Mouse (Mus musculus) embryo, embryonic 10 days (tissue): ENCODE measurements around the gene Noct.
"Not testable (repeated sequence)": the region's sequence is repeated elsewhere in the genome, so short reads cannot be mapped to it uniquely, and the experiment has no call there.

Experiments used
- DNase-seq: peaks from one replicate; pipeline ENCODE4 v3.0.0-alpha.2; 2015; ENCODE audit warnings: low spot score

Gene Noct

DNA sequence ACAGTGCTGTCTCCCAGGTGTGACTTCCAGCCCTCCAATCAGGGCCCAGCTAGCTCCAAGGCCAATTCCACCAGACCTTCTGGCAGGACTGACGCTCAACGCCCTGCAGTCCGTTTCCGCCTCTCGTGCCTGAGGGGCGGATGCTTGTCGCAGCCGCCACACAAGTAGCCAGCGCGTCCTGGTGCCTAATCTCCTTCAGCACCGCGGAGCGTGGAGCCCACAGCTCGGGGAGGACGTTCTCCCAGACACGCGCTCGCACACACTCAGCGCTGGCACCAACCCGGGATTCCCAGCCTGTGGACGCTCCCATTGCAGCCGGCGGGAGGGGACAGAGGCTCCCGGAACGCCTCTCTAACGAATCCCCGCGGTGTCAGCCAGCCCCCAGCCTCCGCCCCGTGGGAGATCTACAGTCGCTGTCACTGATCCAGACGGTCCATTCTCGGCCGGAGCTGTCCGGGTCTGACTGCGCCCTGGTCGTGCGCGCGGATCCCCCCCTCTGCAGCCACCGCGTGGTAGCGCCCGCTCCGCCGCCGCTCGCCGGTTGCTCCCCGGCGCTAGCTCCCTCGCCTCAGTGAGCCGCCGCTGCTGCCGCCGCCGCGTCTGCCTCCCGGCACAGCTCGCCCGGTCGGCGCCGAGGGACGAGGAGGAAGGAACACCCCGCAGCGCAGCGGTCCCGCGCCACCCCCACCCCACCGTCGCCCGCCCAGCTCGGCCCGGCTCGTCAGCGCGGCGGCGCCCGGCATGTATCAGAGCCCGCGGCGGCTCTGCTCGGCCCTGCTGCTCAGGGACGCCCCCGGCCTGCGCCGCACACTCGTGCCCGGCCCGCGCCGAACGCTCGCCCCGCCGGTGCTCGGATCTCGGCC is at the start of gene Noct:
Gene Noct, plus strand, starts transcription at position 85 of the 863 bp plus-strand sequence.
- DNase-seq = peak; percentile 90

DNA sequence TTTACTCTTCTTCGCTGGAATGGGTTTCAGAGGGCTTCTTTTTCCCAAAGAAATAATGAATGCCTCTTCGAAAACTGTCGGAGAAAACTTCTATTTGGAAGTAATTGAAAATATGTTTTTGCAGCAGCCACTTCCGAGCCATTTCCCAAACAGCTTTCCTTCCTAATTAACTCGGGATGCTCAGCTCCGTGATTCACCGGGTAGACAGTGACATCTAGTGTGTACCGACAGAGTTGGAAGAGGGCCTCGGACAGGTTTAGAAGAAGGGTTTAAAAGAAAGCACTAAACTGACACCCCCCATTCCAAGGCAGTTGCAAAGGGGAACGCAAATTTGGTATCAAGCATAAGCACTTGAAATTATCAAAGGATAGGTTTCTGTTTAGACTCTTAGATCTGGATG is 46.1 kb upstream of the Noct start:
- peak; percentile 51 for DNase-seq

GRCm38 (mm10) chr3:51179460-51180146 is 44.6 kb upstream of the Noct start:
- no peak for DNase-seq

DNA sequence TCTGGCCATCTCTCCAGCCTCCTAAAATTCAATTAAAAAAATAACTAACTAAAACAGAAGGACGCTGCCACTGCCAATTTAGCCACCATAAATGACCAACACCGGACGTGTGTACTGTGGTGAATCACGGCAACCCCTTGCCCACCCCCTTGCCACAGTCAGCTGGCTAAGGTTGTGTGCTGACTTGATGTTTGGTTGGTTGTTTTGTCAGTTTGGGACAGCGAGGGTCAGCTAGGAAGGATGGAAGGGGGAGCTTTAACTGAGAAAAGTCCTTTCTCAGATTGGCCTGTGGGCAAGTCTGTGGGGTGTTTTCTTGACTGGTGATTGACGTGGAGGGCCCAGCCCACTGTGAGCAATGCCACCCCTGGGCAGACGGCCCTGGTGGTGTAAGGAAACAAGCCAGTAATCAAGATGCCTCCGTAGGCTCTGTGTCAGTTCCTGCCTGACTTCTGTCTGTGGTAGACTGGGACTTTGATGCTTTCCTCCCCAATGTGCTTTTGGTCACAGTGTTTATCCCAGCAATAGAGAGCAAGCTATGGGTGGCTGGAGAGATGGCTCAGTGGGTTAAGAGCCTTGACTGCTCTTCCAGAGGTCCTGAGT is 43.8 kb upstream of the Noct start:
- no peak for DNase-seq

GRCm38 (mm10) chr3:51182455-51182854 is 41.8 kb upstream of the Noct start:
- DNase-seq = no peak

GRCm38 (mm10) chr3:51183508-51183907 is 40.7 kb upstream of the Noct start:
- not testable (repeated sequence) for DNase-seq

DNA sequence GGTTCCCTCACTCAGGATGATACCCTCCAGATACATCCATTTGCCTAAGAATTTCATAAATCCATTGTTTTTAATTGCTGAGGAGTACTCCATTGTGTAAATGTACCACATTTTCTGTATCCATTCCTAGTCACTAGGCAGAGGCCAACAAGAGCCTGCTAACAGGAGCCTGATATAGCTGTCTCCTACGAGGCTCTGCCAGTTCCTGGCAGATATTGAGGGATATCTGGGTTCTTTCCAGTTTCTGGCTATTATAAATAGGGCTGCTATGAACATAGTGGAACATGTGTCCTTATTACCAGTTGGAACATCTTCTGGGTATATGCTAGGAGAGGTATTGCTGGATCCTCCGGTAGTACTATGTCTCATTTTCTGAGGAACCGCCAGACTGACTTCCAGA is 40.3 kb upstream of the Noct start:
- DNase-seq = not testable (repeated sequence)

- no peak for DNase-seq
Measured at GRCm38 (mm10) chr3:51184715-51185114, 39.5 kb upstream of the Noct start.

DNA sequence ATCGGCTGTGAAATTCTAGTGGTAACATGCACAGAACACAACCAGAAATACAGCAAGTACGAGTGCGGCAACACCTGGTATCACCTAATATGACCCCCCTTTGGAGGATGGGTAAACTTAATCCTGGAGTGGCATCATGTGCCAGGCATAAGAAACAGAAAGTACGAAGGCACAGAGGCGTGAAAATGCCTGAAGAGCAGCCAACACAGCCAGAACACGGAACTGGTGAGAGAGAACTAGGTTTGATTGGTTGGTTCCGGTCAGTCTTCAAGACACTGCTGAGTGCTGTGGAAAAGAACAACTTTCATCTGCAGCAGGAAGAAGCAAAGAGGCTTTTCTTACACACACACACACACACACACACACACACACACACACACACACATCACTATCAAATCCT is 38.8 kb upstream of the Noct start:
- DNase-seq = no peak

DNA sequence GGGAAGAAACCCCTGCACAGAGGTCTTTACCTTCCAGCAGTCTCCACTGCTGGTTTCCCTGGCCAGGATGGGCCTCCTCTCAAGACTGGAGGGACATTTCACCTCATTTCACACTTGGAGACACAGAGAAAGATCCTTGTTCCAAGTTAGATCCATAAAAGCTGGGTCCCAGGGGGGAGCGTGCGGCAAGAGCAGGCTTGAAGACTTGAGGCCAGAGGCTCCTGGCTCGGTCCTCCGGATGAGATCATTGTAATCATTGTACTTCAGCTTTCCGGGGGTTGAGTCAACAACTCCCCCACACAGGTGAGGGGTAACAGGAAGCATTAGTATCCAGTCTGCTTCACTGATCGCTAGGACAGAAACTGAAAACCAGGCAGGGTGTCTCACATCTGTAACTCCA is 30.2 kb upstream of the Noct start:
- no peak for DNase-seq

- DNase-seq = no peak
Measured at GRCm38 (mm10) chr3:51195321-51195720, 28.9 kb upstream of the Noct start.

GRCm38 (mm10) chr3:51195736-51196135 is 28.5 kb upstream of the Noct start:
- peak; percentile 57 for DNase-seq

DNA sequence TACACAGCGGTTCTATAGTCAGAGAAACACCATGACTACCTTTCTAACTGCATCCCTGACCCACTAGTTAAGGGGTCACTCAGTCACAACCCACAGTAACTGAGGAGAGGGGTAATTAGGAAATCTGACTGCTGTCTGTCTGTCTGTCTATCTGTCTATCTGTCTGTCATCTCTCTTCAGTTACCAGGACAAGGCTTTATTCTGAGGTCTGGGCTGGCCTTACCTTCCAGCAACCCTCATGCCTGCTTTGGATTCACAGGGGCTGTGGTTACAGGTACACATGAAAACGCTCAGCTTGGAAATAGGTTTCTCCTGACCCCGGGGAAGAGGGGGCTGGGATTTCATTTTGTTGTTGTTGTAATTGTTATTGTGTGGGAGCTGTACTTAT is 27.5 kb upstream of the Noct start:
- no peak for DNase-seq

DNA sequence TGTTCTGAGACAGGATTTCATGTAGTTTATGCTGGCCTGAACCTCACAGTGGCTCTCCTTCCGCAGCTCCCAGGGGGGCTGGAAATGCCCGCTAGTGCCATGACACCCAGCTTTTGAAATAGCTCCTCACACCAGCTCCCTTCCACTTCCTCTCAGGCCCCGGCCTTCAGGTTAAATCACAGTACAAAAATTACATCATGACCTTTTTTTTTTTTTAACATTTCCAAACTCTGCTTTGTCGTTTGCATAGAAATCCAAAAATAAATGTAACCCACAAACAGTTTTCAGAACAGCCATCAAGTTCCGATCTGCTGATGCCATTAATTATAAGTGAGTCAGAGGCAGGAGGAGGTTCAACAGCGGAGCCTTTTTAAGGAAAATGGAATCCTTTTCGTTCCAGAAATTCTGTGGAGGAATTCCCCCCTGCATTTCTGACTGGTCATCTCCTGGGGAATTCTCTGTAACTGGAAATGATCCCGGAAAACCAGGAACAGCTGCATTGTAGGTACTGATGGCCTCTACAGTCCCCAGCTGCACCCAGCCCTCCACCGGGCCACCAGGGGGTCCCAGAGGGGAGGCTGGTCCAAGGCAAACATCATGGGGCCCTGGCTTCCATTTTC is 27.0 kb upstream of the Noct start:
- DNase-seq = no peak

DNA sequence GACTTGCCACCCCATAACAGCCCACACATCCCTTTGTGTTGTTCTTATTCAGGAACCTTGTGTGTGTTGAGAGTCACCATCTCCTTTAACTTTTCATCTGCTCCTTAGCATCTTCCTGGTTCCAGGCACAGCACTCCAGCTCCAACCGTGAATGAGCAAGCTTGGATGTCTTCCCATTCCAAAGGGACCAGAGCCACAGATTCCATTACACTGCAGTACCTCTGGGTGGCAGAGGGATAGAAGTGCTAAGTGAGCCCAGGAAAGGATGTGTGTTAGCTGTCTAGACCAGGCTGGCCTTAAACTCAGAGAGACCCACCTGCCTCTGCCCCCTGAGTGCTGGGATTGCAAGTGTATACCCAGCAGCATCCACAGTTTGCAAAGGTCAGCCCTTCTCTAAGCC is 26.0 kb upstream of the Noct start:
- no peak for DNase-seq

GRCm38 (mm10) chr3:51199130-51199529 is 25.1 kb upstream of the Noct start:
- DNase-seq = no peak

GRCm38 (mm10) chr3:51200311-51200710 is 23.9 kb upstream of the Noct start:
- no peak for DNase-seq

GRCm38 (mm10) chr3:51200894-51201293 is 23.4 kb upstream of the Noct start:
- DNase-seq = no peak

DNA sequence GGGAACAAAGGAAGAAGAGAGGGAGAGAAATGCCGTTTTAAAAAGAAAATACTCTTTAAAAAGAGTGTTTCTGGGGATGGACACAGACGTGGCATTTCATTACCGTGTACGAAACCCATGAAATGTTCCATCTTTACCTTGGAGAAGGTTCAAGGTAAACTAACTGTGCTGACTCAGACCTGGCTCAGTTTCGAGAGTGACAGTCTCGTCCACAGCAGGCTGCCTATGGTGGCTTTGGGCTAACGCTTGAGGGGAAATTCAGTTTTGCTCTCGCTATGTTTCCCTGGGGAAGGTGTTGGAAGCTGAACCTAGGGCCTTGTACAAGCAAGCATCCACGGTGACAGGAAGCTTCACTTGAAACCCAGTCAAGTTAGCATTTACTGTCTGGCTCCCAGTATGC is 22.3 kb upstream of the Noct start:
- no peak for DNase-seq

DNA sequence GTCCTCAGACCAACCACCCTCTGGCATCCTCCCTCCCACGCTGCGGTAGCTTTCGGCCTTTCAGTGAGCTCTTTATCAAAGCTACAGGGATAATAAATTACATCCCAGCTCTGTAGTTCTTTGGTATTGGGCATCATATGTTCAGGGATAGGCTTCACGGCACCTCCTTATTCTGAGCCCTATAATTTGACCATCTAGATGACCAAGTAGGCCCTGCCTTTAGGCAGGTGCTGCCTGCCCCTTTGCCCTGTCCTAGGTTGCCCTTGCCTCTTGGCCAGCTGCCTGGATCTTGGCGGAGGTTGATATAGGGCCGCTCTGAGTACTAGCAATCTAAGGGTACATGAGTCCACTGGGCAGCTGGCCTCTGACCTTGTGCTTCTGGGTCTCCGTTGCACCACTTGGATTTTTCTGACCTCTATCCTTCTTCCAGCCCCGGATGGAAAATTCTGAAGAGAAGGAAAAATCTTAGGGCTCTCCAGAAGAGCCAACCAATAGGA is 21.7 kb upstream of the Noct start:
- no peak for DNase-seq

GRCm38 (mm10) chr3:51203906-51204305 is 20.3 kb upstream of the Noct start:
- no peak for DNase-seq

GRCm38 (mm10) chr3:51204441-51204840 is 19.8 kb upstream of the Noct start:
- DNase-seq = no peak
